Mouse (Mus musculus) liver, embryonic 11.5 days (tissue): ENCODE data around the gene Il21. TPM values are rescaled to one million over a fixed set of nuclear protein-coding genes. Genes with fewer than 3 reads are reported as not detected.
A peak's percentile ranks its signal among the peaks of the same experiment; 100 is the strongest.

Experiments
- ATAC-seq: fragments of 200-750 bp; cut with Nextera tagmentation; replicated peaks from 2 replicates; pipeline ENCODE4 v1.8.0; 2017; ENCODE audit warnings: moderate number of reproducible peaks, mild to moderate bottlenecking, moderate TSS enrichment, moderate library complexity; ENCODE audit not compliant: low FRiP score
- DNase-seq: peaks from one replicate; pipeline ENCODE4 v3.0.0-alpha.2; 2017; ENCODE audit warnings: low spot score
- H3K27ac ChIP-seq: fragments of 300-500 bp; sonication (generic); 2 replicates; pipeline ENCODE4 v1.5.1; 2014; ENCODE audit warnings: mild to moderate bottlenecking, low read depth, low read length, control low read depth
- H3K27me3 ChIP-seq: fragments of 300-500 bp; sonication (generic); replicated peaks from 2 replicates; pipeline ENCODE4 v1.6.1; 2014; ENCODE audit warnings: low read length, mixed read lengths; ENCODE audit not compliant: control insufficient read depth, insufficient read depth
- H3K36me3 ChIP-seq: fragments of 300-500 bp; sonication (generic); 2 replicates; pipeline ENCODE4 v1.6.1; 2014; ENCODE audit warnings: mild to moderate bottlenecking, low read length, moderate library complexity, mixed read lengths; ENCODE audit not compliant: control insufficient read depth, insufficient read depth
- H3K4me1 ChIP-seq: fragments of 300-500 bp; sonication (generic); replicated peaks from 2 replicates; pipeline ENCODE4 v1.6.1; 2014; ENCODE audit warnings: low read length, mixed read lengths; ENCODE audit not compliant: control insufficient read depth, insufficient read depth
- H3K4me2 ChIP-seq: fragments of 300-500 bp; sonication (generic); 2 replicates; pipeline ENCODE4 v1.6.1; 2014; ENCODE audit warnings: mild to moderate bottlenecking, control low read depth, moderate library complexity
- H3K4me3 ChIP-seq: fragments of 300-500 bp; sonication (generic); 2 replicates; pipeline ENCODE4 v1.5.1; 2014; ENCODE audit warnings: low read depth, low read length, control low read depth
- H3K9ac ChIP-seq: fragments of 300-500 bp; sonication (generic); 2 replicates; pipeline ENCODE4 v1.6.1; 2014; ENCODE audit warnings: low read depth, low read length, control low read depth
- H3K9me3 ChIP-seq: fragments of 300-500 bp; sonication (generic); 2 replicates; pipeline ENCODE4 v1.6.1; 2016; ENCODE audit warnings: low read length, inconsistent platforms, mixed read lengths; ENCODE audit not compliant: control insufficient read depth
- WGBS: fragments of 180-500 bp; shearing (Covaris S2); extraction: QIAGEN DNeasy Blood & Tissue Kit; methylation state at CpG from one replicate; pipeline ENCODE4 v1.1.7; 2014; 5-methylcytosine and 5-hydroxymethylcytosine counted together
- polyA plus RNA-seq: library from polyadenylated mRNA; unstranded; fragments of >200 nt; fragmentation: Nextera tagmentation; extraction: Ambion mirVana; gene quantifications from 2 replicates; pipeline ENCODE4 v1.2.1, GENCODE M21; 2014

Gene Il21
- polyA plus RNA-seq: not detected in 2 replicates

DNA sequence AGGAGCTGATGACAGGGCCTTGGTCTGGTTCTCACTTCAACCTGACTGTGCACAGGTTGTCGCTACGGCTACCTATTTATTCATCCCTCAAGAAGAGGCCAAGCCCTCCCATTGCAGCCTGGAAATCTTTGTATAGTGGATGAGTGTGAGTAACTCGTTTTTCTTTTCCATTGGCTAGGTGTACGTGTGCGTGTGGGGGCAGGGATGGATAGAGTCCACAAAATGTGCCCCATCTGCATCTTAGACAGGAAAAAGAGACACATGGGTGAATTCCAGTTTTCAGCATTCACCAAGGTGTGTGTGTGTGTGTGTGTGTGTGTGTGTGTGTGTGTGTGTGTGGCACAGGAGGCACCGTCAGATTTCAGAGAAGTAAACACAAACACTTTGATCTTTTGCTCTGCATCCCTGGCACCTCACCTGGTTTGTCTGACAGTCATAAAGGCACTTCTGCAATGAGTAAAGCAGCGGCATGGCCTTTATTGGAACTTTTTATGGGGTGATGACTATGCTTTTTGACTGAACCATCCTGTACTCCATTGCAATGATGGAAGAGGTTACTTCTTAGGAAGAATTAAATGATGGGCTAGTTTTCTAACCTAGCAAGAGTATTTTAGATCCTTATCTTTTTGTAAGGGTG, at the start of gene Il21:
Il21 (minus strand) TSS at position 51 of the 637 bp plus-strand sequence.
- H3K36me3 ChIP-seq: no peaks in the 10 kb centered on the region
- H3K4me3 ChIP-seq: no peak within 1 kb of the TSS
- DNase-seq (no peak), ATAC-seq (no peak)
- WGBS: 80% methylated on average over 7 of the region's 7 CpGs
- no peak within 1 kb of the TSS for H3K9ac ChIP-seq
- H3K27ac ChIP-seq: no peak within 1 kb of the TSS
- no peak within 1 kb of the TSS for H3K4me2 ChIP-seq
- H3K27me3 ChIP-seq: no peaks in the 10 kb centered on the region
- H3K9me3 ChIP-seq: no peaks in the 10 kb centered on the region
- no peaks in the 10 kb centered on the region for H3K4me1 ChIP-seq

DNA sequence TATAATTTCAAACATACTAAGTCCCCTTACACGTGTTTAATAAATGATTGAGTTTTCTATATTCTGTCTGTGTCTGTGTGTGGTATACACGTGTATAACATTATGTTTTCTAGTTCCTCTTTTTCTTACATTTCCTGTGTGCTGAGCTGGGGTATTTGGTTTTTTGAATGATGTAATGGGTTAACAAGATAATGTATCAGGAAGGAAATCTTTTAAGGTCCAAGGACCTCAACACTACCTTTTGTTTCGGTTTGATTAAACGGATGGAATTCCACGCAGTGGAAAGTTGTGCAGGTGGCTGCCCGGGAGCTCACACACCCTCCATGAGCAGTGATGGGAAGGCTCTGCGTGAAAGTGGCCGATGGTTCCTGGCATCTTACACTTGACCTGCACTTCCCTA, 48.4 kb upstream of the Il21 start:
- no peaks in the 10 kb centered on the region for H3K27me3 ChIP-seq
- no peak for DNase-seq

DNA sequence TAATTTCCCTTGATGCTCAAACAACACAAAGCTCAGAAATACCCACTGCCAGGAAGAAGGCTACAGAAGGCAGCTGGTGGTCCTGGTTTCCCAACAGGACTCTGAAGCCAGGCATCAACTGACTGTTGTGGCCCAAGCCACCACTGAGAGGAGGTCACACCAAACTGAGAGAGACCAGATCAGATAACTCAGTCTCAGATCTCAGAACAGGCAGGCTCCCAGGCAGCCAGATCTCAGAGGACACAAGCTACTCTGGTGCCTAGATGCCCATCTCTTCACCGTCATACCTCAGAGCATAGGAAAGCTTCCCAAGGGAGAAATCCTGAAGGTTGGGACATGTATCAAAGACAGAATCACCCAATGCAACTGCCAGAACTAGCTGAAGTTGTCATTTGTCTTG, 47.8 kb upstream of the Il21 start:
- DNase-seq: no peak
- H3K36me3 ChIP-seq: no peaks in the 10 kb centered on the region
- H3K9me3 ChIP-seq: no peaks in the 10 kb centered on the region
- H3K27ac ChIP-seq: no peak overlapping the region
- no peak for ATAC-seq
- H3K4me3 ChIP-seq: no peak overlapping the region
- H3K4me1 ChIP-seq: no peaks in the 10 kb centered on the region
- H3K4me2 ChIP-seq: no peak overlapping the region
- no peak overlapping the region for H3K9ac ChIP-seq
- 50% methylated on average over 1 of the region's 1 CpGs for WGBS
- no peaks in the 10 kb centered on the region for H3K27me3 ChIP-seq

More for the DNA sequence above, 48.4 kb upstream of the Il21 start:
- Histone ChIP-seq H3K9me3 (no peaks in the 10 kb centered on the region), H3K4me1 (no peaks in the 10 kb centered on the region), H3K36me3 (no peaks in the 10 kb centered on the region), H3K27ac (no peak overlapping the region), H3K9ac (no peak overlapping the region), H3K4me2 (no peak overlapping the region), H3K4me3 (no peak overlapping the region)
- no peak for ATAC-seq
- WGBS: 51% methylated on average over 8 of the region's 8 CpGs

DNA sequence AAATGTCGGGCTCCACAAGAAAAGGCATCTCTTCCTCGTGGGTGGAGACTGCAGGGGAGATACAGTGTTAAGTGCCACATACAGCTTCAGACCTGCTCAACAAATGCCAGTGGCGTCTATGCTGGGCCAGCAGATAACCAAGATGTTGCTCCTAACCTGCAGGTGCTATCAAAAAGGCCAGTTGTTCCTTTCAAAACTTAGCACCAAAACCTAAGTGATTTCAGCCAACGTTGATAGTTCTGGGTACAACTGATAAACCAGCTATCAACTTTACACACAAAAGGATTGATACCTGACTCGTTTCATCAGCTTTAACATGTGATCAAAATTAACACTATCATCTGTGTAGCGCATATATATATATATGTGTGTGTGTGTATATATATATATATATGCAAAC, 42.2 kb upstream of the Il21 start:
- ATAC-seq (peak; percentile 96), DNase-seq (no peak)
- WGBS: 42% methylated on average over 6 of the region's 6 CpGs
- Histone ChIP-seq H3K4me3 (no peak overlapping the region), H3K9ac (no peak overlapping the region), H3K36me3 (no peaks in the 10 kb centered on the region), H3K27me3 (no peaks in the 10 kb centered on the region), H3K27ac (no peak overlapping the region), H3K9me3 (no peaks in the 10 kb centered on the region), H3K4me2 (no peak overlapping the region; the same call in 1 of the 2 replicates), H3K4me1 (0 out of 2 replicates have a peak, but pooled peaks cover 4% of the 10 kb centered on the region)

DNA sequence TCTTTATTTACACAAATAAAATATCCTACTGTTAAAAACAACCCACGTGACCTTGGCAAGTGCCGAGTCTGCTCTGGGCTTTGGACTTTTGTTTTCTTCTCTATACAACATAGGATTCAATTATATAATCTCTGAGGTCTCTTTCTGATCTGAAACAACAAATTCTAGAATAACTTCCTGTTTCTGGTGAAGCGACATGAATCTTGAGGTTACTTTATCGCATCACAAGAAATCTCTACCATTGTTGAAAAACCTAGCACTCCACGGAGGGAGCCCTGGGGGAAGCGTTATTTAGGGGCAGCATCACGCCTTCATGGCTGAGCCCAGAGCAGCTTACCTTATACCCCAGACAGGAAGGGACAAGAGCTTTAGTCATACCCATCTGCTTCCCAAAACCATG, 40.7 kb upstream of the Il21 start:
- Histone ChIP-seq H3K9me3 (no peaks in the 10 kb centered on the region), H3K27ac (no peak overlapping the region), H3K4me2 (no peak overlapping the region), H3K27me3 (no peaks in the 10 kb centered on the region), H3K4me3 (no peak overlapping the region), H3K36me3 (no peaks in the 10 kb centered on the region), H3K9ac (no peak overlapping the region), H3K4me1 (0 out of 2 replicates have a peak, but pooled peaks cover 4% of the 10 kb centered on the region)
- DNase-seq: no peak
- ATAC-seq: no peak
- WGBS: 74% methylated on average over 7 of the region's 7 CpGs

DNA sequence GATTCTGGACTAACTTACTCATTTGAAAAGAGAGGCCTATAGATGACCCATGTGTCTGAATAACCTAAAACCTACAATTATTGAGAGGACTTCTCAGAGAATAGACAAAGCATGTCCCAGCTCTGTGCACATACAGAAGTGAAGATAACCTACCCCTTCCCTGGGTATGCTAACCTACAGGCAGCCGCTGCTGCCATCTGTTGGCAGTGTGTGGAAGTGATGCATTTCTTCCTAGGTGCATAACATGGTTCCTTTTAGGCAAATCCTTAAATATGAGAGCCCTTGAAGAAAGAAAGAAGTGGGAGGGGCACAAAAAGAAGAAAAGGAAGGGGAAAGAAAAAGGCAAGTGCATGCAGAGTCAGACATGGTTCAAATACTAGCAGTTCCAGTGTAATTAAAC, 38.8 kb upstream of the Il21 start:
- Histone ChIP-seq H3K9me3 (no peaks in the 10 kb centered on the region), H3K4me3 (no peak overlapping the region), H3K27ac (no peak overlapping the region), H3K4me1 (0 out of 2 replicates have a peak, but pooled peaks cover 4% of the 10 kb centered on the region), H3K9ac (no peak overlapping the region), H3K27me3 (no peaks in the 10 kb centered on the region), H3K4me2 (no peak overlapping the region), H3K36me3 (no peaks in the 10 kb centered on the region)
- no peak for ATAC-seq
- DNase-seq: no peak
- WGBS: 0% methylated on average over 1 of the region's 1 CpGs

DNA sequence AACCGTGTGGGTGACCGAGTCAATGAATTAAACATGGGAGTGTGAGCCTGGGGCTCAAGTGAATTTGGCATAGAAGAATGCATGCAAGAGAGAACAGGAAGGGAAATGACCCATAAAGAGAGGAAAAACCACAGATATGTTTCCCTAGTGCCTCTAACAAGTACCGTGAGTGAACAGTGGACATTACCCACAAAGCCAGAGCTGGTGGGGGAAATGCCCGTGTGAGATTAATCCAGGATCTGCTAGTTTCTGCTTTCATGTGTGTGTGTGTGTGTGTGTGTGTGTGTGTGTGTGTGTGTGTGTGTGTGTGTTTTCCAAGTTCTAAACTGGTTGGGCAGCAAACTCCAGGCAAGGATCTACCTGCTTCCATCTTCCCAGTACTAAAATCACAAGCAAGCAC, 37.5 kb upstream of the Il21 start:
- 0 out of 2 replicates have a peak, but pooled peaks cover 4% of the 10 kb centered on the region for H3K4me1 ChIP-seq
- H3K4me3 ChIP-seq: no peak overlapping the region
- H3K27ac ChIP-seq: no peak overlapping the region
- ATAC-seq: no peak
- H3K9ac ChIP-seq: no peak overlapping the region
- no peak for DNase-seq
- 69% methylated on average over 4 of the region's 4 CpGs for WGBS
- H3K36me3 ChIP-seq: no peaks in the 10 kb centered on the region
- H3K4me2 ChIP-seq: no peak overlapping the region
- no peaks in the 10 kb centered on the region for H3K9me3 ChIP-seq
- no peaks in the 10 kb centered on the region for H3K27me3 ChIP-seq

DNA sequence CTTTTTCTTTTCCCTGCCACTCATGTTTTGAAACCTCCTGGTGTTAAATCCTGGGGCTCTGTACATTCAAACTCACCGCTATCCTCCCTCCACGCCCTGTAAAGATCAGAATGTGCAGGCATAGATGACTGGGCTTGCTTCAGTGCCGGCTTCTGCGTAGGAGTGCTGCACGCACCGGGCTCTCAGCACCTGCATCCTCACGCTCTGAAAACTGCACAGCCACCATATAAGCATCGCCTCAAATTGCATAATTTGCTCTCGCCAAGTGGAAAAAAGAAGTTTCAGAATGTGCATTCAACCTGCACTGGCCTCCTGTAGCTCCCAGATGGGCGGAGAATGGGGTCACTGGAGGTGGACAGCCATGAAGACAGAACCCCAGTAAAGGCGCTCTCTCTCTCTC, 35.9 kb upstream of the Il21 start:
- Histone ChIP-seq H3K4me2 (no peak overlapping the region), H3K27me3 (no peaks in the 10 kb centered on the region), H3K27ac (no peak overlapping the region), H3K4me1 (no peaks in the 10 kb centered on the region), H3K36me3 (no peaks in the 10 kb centered on the region), H3K4me3 (no peak overlapping the region), H3K9ac (no peak overlapping the region), H3K9me3 (no peaks in the 10 kb centered on the region)
- no peak for DNase-seq
- ATAC-seq: no peak
- 83% methylated on average over 11 of the region's 11 CpGs for WGBS

DNA sequence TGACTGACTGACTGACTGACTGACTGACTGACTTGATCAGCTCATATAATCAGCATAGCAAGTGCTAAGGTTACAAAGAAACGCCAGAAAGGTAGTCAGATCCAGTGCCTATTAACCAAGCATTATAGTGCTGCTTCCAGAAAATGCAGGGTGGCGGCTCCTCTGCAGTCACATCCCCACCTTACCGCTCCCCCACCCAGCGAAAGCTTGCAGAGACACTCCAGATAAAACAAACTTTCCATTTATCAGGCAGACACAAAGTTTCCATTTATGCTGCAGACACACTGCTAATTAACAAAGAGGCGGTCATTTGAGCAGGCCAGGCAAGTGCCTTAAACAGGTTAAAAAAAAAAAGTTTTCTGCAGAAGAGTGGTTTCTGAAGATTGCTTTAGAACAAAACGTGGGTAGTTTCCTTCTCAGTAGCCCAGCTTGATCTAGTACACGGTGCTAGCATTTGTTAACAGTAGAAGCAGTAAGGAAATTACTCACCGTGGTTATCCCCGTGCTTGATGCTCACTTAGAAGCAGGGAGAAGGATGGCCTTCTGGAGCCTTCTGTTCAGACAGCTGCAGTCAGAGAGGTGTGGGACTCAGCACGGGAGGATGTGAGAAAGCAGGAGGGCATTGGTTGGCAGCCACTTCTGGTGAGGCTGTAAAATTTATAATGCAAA, 27.0 kb upstream of the Il21 start:
- peaks cover 6% of the 10 kb centered on the region; the same call in 1 of the 2 replicates for H3K4me1 ChIP-seq
- DNase-seq (no peak), ATAC-seq (peak; percentile 88)
- peak overlapping the region; percentile 2; the same call in 1 of the 2 replicates for H3K27ac ChIP-seq
- H3K9ac ChIP-seq: no peak overlapping the region
- H3K4me3 ChIP-seq: no peak overlapping the region
- H3K36me3 ChIP-seq: no peaks in the 10 kb centered on the region
- H3K27me3 ChIP-seq: no peaks in the 10 kb centered on the region
- H3K4me2 ChIP-seq: peak overlapping the region; percentile 47
- H3K9me3 ChIP-seq: no peaks in the 10 kb centered on the region
- WGBS: 33% methylated on average over 10 of the region's 10 CpGs
